Mouse (Mus musculus) monocyte, adult 5-6 weeks (primary cell): ENCODE results near the gene Recql5. TPM values are rescaled to one million over a fixed set of nuclear protein-coding genes. Genes with fewer than 3 reads are reported as not detected.
A peak's percentile ranks its signal among the peaks of the same experiment; 100 is the strongest.

Experiments
- ATAC-seq: fragments of 153-309, 156-312 bp; replicated peaks from 2 replicates; pipeline ENCODE4 v1.8.0; 2017; ENCODE audit warnings: mild to moderate bottlenecking; ENCODE audit not compliant: low TSS enrichment, insufficient number of reproducible peaks, severe bottlenecking, poor library complexity, low FRiP score
- total RNA-seq: library from RNA; stranded (forward); fragments of 200-1000, 200-491, 200-594 nt; gene quantifications from 3 replicates; pipeline ENCODE4 v1.2.3, GENCODE M21; 2017

The Recql5 gene
- total RNA-seq, 1 experiment from 2014 or later: 23.2 TPM

DNA sequence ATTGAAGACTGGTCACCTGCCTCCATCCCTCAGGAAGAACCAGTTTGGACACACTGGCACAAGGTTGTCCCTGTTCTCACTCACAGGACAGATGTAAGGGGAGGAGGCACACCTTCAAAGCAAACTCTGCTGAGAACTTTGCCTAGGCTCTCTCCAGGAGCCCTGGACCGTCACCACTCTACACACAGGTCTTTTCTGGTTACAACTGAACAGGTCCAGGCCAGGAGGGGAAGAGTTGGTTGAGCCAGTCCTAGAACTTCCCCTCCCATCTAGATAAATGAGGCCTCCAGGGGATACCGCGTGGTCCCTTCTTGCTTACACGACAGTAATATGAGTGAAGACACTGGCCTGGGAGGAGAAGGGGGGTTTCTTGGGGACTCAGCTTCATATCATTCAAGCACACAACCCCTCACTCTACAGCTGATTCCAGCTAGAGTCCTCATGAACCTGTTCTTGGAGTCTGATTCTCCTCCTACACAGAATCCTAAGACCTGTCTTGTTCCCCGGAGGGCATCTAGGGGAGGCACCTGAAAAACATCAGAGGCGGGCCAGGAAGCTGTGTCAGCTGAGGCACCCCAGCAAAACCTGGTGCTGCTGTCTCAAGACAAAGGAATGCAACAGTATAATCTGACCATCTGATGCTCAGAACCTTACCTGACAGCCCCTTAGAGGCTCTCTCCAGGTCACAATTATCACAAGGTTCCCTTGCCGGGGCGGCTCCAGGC lies 28.9 kb downstream of the Recql5 start:
- no peak for ATAC-seq

DNA sequence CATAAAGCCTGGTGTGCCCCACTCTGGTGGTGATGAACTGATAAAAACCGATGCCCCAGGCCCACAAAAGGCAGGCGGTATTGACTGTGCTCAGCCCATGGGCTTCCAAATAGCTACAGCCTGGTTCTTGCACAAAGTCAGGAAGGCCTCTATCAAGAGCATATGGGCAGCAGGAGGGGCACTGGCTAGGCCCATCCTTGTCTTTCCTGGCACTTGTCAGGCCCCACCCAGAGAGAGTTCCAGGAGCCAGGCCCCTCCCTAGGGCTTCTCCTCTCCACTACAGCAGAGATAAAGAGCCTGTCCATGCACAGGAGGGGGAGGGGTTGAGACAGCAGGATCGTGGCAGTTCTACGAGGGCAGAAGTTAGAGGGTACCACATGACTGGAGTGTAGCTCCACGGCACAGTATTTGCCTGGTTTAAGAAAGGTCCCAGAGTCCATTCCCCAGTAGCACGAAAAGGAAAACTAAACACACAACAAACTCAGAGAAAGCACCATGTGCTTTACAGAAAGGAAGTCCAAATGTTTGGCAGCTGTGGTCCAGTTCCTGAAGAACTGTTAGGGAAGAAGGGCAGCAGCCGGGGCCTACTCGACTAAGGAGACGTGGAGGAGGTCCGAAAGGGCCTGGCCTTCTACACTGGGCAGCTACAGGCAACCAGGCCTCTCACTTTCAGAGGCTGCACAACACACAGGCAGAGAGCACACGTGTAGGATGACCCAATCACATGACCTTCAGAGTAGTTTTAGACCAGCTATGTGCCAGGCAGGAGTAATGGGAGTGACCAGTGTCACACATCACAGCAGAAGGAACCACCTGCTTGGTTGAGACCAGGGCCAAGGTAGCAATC lies 29.7 kb downstream of the Recql5 start:
- no peak for ATAC-seq

DNA sequence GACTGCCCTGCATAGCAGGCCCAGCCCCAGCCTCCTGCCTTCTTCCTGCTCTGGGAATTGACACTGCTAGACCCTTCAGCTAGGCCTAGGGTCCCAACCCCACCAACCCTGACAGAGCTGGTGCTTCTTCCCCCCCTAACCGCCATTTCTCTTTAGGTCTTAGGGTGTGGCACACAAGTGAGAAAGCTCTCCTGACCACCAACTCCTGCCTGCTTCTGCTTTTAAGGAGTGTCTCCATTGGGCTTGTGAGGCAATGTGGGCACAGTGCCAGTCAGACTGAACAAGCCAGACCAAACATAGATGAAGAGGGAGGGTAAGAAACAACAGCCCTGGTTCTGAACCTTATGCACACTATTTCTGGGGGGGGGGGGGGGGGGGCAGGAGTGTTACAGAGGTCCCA lies 30.4 kb downstream of the Recql5 start:
- peak; percentile 82 for ATAC-seq

DNA sequence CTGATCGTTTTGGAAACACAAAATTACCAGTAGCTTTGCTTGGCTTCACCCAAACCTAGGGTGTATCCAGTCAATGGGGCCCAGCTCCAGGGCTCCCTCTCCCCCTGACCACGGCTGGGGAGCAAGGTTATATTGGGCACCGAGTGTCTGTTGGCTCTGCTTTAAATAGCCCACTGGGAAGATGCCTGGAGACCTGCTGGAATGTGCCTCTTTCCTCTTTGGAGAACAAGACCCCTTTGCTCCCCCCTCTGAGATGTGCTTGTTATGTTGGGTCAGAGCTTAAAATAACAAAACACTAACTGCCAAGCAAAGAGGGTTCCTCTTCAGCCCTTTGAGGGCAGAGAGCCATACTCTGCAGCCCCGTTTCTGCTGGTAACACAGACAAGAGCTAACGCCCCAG lies 31.1 kb downstream of the Recql5 start:
- ATAC-seq: no peak

DNA sequence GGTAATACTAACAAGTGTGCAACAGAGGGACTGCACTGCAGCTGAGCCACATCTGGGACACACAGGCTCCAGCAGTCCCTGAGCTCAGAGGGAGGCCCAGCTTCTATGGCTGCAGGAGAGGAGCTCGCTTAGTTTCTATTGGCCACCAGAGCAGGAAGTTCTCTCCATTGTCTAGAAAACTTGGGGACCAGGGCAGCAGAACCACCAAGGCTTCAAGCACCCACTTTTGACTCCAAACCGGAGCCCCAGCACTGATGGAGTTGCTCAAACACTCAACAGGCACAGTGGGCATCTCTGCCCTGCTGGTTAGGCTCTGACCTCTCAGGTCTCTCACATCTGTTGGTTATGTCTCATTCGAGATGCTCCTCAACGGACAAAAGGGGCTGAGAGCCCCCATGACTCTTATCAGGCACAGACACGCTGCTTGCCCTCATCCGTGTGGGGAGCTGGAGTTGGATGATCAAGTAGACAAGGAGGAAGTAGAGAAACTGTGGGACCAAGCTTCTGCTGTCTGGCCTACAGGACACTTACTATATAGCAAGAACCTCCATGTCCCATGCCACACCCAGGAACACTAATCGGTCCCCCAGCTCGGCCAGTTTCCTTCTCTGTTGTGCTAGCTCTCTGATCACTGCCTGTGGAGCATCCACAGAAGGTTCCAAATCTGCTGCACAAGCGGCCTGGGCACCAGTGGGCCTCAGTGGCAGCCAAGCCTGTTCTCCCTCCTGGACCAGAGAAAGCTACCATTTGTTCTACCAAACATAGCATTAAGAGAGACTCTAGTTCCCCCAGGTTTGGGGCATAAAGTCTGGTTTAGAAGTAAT lies 31.7 kb downstream of the Recql5 start:
- ATAC-seq: no peak

DNA sequence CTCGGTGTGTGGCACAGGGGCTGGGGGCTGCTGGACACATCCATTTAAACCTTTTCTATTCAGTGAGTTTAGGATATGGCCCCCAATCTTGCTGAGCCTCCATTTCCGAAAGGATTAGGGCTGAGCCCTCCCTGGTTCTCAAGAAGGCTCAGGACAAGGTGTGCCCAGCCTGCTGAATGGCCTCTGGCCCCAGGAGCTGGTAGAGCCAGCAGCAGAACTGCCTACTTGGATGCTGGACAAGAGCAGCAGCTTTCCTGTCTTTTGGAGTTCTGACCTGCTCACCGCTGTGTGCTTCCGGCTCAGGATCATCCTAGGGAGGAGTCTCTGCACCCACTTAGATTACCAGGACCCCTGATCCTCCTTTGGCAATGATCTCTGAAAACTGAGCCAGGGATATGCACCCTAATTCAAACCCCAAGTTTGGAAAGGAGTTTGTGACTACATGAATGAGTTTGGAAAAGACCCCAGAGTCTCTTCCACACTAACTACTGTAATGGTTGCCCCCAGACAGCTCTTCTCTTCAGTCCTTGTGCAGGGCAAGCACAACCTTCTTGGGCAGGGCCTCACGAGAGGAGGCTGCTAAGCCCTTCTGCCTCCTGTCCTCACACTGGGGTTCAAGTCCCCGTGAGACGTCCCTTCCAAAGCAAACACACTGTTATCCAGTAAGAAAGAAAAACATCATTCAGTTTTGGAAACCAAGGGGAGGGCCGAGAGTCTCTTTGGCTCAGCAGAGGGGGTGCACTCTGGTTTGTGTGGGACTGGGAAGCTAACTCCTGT lies 32.5 kb downstream of the Recql5 start:
- no peak for ATAC-seq

DNA sequence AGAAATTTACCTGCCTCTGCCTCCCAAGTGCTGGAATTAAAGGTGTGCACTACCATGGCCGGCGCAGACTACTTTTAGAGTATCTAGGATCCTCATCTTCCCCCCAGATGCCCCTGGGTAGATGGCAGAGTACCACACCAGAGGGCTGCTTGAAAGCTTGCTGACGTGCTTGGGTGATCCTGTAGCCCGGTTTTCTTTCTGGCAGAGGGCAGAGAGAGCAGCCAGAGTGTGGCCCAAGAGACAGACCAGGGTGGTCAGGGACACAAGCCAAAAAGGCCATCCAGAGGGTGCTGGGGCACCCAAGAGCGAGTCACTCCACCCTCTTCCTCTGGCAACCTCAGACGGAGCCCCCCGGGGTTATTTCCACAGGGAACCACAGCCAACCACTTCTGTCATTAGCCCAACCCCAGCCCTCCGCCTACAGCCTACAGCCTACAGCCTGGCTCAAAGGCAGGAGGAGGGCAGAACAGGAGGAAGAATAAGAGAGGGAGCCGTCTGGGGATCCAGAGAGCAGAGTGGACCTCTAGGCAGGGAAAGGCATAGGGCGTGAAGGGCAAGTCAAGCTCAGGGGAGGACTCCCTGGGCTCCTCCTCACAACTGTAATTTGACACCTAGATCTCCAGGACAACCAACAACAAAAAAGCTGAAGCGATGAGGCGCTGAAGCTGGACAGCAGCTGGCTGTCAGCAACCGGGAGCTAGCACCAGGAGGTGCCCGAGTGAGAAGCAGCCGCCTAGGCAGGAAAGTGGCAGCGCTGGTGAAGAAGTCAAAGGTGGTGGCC lies 33.6 kb downstream of the Recql5 start, which contains the start of gene Smim5:
Smim5 (plus strand) TSS at position 481 of the 781 bp plus-strand sequence.
- ATAC-seq: no peak

DNA sequence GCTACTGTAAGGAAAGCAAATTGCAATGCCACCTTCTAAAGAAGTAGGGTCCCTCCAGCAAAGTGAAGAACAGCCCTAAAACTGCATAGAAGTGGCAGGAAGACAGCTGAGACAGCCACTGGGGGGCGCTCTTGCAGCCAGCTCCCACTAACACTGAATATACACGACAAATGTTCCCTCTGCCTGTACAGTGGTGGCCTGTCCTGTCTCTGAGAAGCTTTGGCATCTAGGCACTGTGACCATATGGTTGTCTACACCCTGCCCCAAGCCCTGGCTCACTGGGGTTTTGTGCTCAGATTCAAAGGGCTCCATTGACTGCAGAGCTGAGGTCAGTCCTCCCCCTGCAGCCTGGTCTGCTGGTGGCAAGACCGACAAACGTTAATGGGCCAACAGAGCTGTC lies 34.4 kb downstream of the Recql5 start:
- ATAC-seq: 0 out of 2 replicates have a peak, but pooled peaks have one; percentile 9

DNA sequence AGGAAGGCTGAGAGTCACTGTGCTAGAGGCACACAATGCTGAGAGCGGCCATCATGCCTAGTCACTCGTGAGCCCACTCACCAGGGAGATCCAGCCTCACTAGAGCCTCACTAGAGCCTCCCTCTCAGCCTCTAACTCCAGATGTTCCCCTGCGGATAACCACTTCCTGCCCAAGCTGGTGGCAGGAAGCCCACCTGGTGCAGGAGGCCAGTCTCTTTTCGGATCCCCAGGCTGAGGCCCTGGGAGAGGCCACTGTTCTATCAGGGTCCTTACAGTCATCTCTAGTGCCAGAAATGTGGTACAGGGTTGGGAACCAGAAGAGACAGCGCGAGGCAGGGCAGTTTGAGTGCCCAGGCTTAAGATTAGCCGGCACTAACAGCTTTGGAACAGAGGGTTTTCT lies 34.8 kb downstream of the Recql5 start:
- no peak for ATAC-seq

DNA sequence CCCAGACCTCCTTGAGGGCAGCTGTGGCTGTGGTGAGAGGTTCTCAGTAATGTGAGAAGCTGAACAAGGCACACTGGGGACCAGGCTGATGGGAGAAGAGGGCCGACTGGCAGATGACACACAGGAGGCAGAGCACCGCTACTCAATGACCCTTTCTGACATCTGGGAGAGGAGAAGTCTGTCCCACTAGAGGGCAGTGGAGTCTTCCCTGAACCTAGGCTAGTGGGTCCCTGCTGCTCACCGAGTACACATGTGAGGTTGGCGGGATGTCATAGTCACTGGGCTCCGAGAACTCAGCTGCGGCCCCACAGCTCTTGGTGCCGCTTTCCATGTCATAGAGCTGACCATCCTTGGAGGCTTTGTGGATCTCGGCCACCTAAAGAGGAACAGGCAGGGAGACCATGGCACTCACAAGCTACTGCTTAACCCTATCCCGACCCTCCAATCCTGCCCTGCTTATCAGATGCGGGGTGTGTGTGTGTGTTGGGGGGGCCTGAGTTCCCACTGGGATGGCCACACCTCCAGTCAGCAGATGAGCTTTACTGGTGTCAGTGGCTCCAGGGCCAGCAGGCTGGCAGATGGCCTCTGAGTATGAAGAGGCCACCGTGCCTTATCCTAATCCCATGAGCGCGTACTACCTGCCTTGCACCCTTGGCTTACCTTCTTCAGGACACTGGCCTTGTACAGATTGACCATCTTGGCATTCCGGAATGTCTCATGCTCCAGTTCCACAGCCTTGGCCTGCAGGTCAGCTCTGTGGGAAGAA lies 38.3 kb downstream of the Recql5 start:
- ATAC-seq: no peak

DNA sequence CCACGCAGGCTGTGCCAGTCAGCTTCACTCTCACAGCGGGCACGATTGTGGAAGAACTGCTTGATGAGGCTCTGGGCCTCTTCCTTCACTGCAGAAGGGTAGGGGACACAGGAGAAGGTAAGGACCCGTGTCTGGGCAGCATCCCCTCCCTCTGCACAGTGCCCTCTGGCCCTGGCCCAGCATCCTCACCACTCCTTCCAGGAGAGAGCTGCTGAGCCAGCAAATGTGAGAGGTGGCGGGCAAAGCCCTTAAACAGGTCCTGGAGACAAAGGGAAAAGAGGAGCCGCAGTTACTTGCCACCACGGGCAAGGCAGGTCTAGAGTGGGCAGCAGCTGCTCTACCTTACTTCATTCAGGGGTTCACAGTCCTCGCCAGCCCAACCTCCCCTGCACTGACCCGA lies 40.2 kb downstream of the Recql5 start:
- no peak for ATAC-seq

DNA sequence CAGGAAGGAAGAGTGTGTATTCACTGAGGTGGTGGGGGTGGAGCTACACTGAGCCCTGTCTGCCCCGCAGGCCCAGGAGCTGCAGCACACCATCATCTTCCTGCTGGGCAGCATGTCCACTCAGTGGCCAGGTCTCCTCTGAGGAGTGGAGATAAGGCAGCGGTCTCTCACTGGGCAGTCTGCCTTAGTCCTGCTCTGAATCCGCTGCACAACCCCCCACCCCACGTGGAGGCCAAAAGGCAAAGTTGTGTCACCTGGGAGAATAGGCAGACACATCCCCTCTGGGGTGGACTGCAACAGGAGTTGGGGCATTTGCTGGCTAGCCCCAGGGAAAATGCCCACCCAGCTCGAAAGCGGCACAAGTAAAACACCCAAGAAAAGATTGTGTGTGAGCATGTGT lies 41.1 kb downstream of the Recql5 start:
- ATAC-seq: no peak

DNA sequence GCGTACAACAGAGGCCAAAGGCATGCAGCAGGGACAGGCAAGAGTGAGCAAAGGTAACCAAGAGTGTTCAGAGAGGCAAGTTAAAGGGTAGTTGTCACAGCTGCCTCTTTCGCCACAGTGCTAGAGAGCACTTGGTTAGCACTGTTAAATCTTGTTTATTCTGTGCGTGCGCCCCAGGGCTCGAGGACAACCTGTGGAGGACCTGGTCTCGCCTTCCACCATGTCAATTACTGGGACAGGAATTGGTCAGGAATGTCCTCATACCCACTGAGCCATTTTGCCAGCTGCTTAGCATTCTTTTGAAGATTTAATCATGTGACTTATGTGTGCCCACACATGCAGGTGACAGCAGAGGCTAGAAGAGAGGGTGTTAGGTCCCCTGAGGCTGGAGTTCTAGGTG lies 44.1 kb downstream of the Recql5 start:
- ATAC-seq: no peak

DNA sequence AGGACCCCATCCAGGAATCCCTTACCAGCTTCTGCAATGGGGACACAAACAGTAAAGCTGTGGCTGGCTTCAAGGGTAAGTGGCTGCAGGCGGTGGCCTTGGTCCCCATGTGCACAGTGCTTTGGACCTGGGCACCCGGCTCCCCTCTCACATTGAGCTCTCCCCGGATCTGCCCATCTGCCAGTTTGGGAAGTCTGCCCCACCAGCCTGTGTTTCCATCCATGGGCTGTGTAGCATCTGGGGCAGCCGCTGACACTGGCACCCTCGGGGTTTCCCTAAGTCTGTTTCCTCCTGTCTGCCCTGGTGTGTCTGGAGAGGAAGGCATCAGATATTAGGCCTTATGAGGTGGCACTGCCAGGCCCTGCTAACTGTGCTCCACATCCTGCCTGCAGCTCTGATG lies 45.3 kb downstream of the Recql5 start:
- no peak for ATAC-seq

DNA sequence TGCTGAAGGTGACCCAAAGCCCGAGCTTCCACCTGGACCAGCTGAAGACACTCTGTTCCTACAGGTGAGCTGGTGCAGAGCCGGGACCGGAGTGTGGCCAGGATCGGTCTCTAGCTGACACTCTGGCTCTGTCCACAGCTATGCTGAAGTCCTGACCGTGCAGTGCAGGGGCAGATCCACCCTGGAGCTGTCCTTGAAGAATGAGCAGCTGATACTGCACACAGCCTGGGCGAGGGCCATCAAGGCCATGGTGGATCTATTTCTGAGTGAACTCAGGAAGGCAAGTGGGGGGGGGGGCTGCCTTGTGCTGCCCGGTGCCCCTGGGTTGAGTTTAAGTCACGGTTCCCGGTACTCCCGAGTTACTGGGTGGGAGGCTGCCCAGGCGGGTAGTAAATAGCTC lies 46.8 kb downstream of the Recql5 start:
- ATAC-seq: no peak

DNA sequence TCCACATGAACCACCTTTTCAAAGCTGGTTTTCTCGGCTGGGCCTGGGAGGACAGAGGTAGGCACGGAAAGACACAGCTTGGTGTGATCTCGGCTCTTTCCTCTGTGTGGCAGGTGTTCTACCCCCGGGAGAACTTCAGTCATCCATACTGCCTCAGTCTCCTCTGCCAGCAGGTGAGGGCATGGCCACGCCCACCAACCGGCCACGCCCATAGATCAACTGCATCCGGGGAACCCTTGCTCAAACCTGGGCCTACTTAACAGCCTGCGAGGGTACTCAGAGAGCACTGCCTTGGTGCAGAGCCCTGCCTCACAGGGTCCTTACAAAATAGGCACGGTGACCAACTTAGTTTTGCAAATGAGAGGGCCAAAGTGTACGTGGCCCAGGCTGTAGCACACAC lies 48.0 kb downstream of the Recql5 start:
- ATAC-seq: no peak

DNA sequence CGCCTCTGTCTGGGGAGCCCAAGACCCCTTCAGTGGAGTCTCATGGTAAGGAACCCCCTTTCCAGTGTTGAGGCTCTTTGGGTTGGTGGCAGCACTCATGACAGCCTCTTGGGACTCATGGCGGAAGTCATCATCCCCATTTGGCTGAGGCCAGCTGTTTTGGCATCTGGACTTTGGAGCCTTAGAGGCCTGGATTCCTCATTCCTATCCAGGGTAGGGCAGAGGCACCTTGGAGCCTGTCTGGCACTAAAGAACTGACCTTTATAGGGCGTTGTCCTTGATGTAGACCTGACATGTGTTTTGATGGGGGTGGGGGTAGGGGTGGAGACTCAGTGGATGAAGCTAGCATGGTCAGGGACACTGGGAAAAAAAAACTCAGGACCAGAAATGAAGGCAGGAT lies 48.9 kb downstream of the Recql5 start:
- ATAC-seq: no peak
